Mouse (Mus musculus) bone marrow macrophage, adult 2 months (primary cell): ENCODE measurements around the gene Il21. TPM values are rescaled to one million over a fixed set of nuclear protein-coding genes. Genes with fewer than 3 reads are reported as not detected.
A peak's percentile ranks its signal among the peaks of the same experiment; 100 is the strongest.

Experiments
- H3K27ac ChIP-seq: 2 replicates; pipeline ENCODE4 v1.5.1; 2012; ENCODE audit warnings: low read depth, low read length; ENCODE audit not compliant: insufficient read depth
- H3K4me1 ChIP-seq: 2 replicates; pipeline ENCODE4 v1.6.1; 2012; ENCODE audit warnings: low read length; ENCODE audit not compliant: control insufficient read depth, insufficient read depth
- H3K4me3 ChIP-seq: 2 replicates; pipeline ENCODE4 v1.5.1; 2012; ENCODE audit warnings: mild to moderate bottlenecking, low read length, moderate library complexity; ENCODE audit not compliant: insufficient read depth
- CTCF ChIP-seq: IDR thresholded peaks from 2 replicates; pipeline ENCODE4 v1.5.1; 2012; ENCODE audit warnings: low read depth, mild to moderate bottlenecking, low read length, moderate library complexity
- POLR2A ChIP-seq: IDR thresholded peaks from 2 replicates; pipeline ENCODE4 v1.6.1; 2012; ENCODE audit warnings: mild to moderate bottlenecking, low read depth, low read length, borderline replicate concordance
- polyA plus RNA-seq: library from polyadenylated mRNA; stranded (reverse); fragments of >200 nt; gene quantifications from 2 replicates; pipeline ENCODE4 v1.2.4, GENCODE M21; 2012; ENCODE audit not compliant: missing spikeins, insufficient read depth, insufficient read length

Gene Il21
- polyA plus RNA-seq, 1 experiment, result not detected

- Histone ChIP-seq H3K4me3 (no peak overlapping the region), H3K27ac (peak overlapping the region; percentile 75), H3K4me1 (peaks cover 29% of the 10 kb centered on the region)
- TF ChIP-seq POLR2A (no peak), CTCF (no peak)
These were observed 59.2 kb downstream of the Il21 start for GRCm38 (mm10) chr3:37173285-37173684.

Other genes starting within 250 kb of the Il21 start
- not detected in 2 replicates for gene Adad1, start 169.1 kb downstream of the Il21 start, polyA plus RNA-seq
- gene Il2, start 106.7 kb downstream of the Il21 start, polyA plus RNA-seq, result 0.93 TPM in 1 of 2 replicates, not detected in the other
- 2.4 and 3.0 TPM in 2 replicates for gene Bbs12, start 79.9 kb upstream of the Il21 start, polyA plus RNA-seq
- gene Cetn4, start 80.1 kb upstream of the Il21 start, polyA plus RNA-seq, result 1.6 and 4.4 TPM in 2 replicates
- gene Fgf2, start 115.7 kb upstream of the Il21 start, polyA plus RNA-seq, result 0.12 TPM in 1 of 2 replicates, not detected in the other
- 4.8 and 6.6 TPM in 2 replicates for gene Spata5, start 187.3 kb upstream of the Il21 start, polyA plus RNA-seq
- 9.1 and 10.8 TPM in 2 replicates for gene Nudt6, start 187.6 kb upstream of the Il21 start, polyA plus RNA-seq